Mouse (Mus musculus): ENCODE data around the gene Grid1.

DNA sequence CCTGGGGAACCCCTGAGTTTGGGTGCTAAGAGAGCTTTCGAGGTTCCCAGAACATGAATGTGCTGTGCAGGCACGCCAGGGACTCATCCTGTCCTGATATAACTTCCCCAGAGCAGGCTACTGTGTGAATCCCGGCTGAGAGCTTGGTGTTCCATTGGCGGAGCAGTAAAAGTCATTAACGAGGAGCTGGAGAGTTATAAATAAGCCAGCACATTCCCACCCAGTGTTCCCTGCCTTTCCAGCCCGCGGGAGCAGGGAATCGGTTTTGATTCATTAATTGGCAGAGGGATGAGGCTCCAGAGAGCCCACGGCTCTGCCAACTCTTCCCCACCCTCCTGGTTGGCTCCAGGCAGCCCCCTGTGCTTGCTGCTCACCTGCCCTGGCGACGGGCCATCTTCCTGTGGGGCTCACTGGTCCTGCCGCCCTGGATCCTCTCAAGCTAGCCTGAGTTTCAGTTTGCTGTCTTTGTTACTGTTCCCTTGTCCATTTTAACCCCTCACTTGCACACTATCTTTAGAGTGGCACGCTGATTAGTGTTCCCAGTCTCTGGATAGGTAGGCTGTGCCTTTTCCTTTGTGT is 116.4 kb downstream of the Grid1 start:
- TF ChIP-seq CTCF (IDR thresholded peaks at IDR 0.05; ENCODE audit: low read depth), result no peak
- TF ChIP-seq EP300 (IDR thresholded peaks at IDR 0.05; ENCODE audit: low read depth), result no peak
